Mouse (Mus musculus): Measurements from ENCODE around the gene Ptprd.

Ptprd gene

DNA sequence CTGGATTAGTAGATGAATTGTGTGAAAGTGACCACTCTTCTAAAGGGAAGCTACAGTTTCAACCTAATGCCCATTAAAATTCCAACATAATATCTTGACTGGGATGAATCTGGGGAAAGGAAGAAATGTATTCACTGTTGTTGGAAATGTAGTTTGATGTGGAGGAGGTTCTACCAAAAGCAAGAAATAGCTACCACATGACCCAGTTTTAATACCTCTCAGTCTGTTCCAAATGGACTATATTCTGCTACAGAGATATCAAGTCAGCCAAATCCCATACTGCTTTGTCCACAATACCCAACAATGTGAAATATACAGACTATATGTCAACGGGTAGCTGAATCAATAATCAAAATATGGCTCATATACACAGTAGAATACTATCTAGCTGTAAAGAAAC lies 1221.8 kb downstream of the Ptprd start:
- TF ChIP-seq GATA4 (IDR thresholded peaks at IDR 0.05; ENCODE audit: insufficient replicate concordance, low read length): no peak

GRCm38 (mm10) chr4:76977056-76977809 lies 1234.5 kb downstream of the Ptprd start:
- no peak for TF ChIP-seq GATA4 (IDR thresholded peaks at IDR 0.05; ENCODE audit: insufficient replicate concordance, low read length)

DNA sequence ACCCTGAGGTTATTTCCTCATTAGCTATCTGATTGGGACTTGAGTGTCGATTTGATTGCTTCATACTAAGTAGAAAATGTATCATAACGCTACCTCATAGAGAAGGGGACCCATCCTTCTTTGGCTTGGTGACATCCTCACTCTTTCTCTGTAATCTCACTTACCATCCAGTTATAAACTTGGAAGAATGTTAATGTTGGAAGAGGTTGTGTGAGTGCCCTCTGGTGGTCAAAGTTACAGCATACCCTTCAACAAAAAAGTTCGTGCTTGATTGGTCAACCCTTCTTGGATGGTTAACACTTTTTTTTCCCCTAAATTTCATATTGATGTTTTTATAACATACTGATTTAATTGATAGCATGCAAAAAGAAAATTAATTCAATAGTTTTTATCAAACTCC lies 1263.5 kb downstream of the Ptprd start:
- TF ChIP-seq GATA4 (IDR thresholded peaks at IDR 0.05; ENCODE audit: insufficient replicate concordance, low read length): no peak

- no peak for TF ChIP-seq GATA4 (IDR thresholded peaks at IDR 0.05; ENCODE audit: insufficient replicate concordance, low read length)
Measured at GRCm38 (mm10) chr4:76941382-76942360, 1270.1 kb downstream of the Ptprd start.

- no peak for TF ChIP-seq GATA4 (IDR thresholded peaks at IDR 0.05; ENCODE audit: insufficient replicate concordance, low read length)
Measured at GRCm38 (mm10) chr4:76931559-76931958, 1280.2 kb downstream of the Ptprd start.

DNA sequence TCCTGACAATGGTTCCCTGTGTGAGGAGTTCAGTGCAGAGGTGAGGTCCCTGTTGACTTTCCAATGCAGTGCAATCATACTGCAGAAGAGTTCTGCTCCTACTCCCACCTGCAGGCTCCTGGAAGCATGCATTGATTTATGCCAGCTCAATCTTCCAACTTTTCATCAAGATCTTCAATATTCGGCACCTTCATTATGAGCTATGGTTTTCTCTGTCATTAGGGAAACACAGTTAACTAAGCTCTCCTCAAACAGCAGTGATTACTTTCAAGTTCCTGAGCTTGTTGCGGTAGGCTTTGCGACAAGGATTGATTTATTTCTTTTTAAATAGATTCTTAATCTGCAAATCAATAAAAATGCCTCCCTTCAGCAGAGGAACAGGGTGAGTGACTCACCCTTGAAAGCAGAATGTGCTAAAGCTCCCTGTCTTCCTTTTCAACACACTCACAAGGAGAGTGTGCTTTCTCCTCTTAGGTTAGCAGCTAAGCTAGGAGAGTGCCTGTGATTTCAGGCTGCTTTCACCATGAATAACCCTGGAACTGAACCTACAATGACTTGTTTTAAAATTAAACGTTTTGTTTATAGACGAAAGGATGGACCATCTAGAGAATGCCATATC lies 1298.1 kb downstream of the Ptprd start:
- no peak for TF ChIP-seq GATA4 (IDR thresholded peaks at IDR 0.05; ENCODE audit: insufficient replicate concordance, low read length)

GRCm38 (mm10) chr4:76901692-76902091 lies 1310.1 kb downstream of the Ptprd start:
- no peak for TF ChIP-seq GATA4 (IDR thresholded peaks at IDR 0.05; ENCODE audit: insufficient replicate concordance, low read length)

GRCm38 (mm10) chr4:76889669-76890068 lies 1322.1 kb downstream of the Ptprd start:
- TF ChIP-seq GATA4 (IDR thresholded peaks at IDR 0.05; ENCODE audit: insufficient replicate concordance, low read length): no peak

DNA sequence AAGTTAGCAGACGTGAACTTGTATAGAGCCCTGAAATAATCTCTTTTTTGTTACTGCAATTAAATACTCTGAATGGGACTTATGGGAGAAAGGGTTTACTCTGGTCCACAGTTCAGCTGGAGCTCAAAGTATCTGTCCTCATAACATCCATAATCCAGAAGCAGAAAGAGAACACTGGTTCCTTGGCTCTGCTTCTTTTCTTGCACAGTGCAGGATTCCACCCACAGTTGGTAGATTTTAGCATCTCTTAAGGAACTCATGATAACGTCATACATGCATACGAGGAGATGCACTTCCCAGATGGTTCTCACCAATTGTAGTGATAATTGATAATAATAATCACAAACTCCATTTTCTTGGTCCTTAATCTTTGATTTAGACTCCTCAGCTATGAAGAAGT lies 1330.2 kb downstream of the Ptprd start:
- no peak for TF ChIP-seq GATA4 (IDR thresholded peaks at IDR 0.05; ENCODE audit: insufficient replicate concordance, low read length)

GRCm38 (mm10) chr4:76870971-76871370 lies 1340.8 kb downstream of the Ptprd start:
- TF ChIP-seq GATA4 (IDR thresholded peaks at IDR 0.05; ENCODE audit: insufficient replicate concordance, low read length): no peak

DNA sequence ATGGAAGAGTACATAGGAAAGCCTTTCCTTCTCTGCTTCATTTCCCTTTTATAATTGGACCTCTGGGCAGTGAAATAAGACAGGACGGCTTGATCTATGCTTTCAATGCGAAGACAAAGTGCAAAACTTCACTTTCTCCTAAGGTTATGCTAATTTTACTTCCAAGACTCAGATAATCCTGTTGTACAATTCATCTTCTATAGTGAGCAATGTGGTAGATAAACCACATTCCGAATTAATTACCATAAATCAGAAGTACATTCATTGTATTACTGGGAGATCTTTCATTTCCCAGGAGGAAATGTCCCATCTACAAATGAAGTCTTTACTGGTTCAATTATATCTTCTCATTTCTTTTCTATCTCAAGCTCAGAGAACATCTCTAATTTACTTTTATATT lies 1346.2 kb downstream of the Ptprd start:
- no peak for TF ChIP-seq GATA4 (IDR thresholded peaks at IDR 0.05; ENCODE audit: insufficient replicate concordance, low read length)

GRCm38 (mm10) chr4:76846265-76846664 lies 1365.5 kb downstream of the Ptprd start:
- no peak for TF ChIP-seq GATA4 (IDR thresholded peaks at IDR 0.05; ENCODE audit: insufficient replicate concordance, low read length)

DNA sequence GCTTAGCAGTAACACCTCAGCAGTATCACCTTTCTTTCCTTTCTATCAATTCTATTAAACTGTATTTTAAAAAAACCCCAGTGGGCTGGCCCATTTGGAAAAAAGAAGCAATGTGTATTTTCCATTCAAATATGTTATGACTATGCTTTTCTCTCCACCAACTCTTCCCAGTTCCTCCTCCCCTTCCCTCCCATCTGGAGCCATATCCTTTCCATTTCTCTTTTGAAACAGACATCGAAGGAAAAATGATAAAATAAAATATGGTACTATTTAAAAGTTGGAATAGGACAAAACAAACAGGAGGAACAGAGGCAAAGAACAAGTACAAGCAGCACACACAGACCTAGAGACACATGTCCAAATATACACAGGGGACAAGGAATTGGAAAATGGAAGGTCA lies 1372.7 kb downstream of the Ptprd start:
- no peak for TF ChIP-seq GATA4 (IDR thresholded peaks at IDR 0.05; ENCODE audit: insufficient replicate concordance, low read length)

- no peak for TF ChIP-seq GATA4 (IDR thresholded peaks at IDR 0.05; ENCODE audit: insufficient replicate concordance, low read length)
Measured at GRCm38 (mm10) chr4:76812138-76812537, 1399.6 kb downstream of the Ptprd start.

DNA sequence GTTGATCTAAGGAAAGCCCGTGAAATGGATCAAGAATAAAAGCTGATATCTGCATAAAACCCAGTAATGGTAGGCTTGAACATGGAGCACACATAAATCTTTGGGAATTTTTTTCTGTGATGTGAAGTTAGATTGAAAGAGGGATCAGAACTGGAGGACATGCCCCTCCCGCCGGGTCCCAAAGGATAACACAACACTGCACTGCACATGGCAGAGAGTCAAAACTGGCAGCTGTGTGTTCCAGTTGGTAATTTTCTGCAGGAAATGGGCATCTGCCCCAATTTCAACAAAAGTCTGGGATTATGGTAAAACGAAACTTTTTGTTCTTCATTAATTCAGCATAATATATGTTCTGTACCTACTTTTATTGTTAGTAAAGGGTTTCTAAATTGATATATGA lies 1409.1 kb downstream of the Ptprd start:
- no peak for TF ChIP-seq GATA4 (IDR thresholded peaks at IDR 0.05; ENCODE audit: insufficient replicate concordance, low read length)
